Mouse (Mus musculus): ENCODE results near the gene Slc6a13. TPM values are rescaled to one million over a fixed set of nuclear protein-coding genes. Genes with fewer than 3 reads are reported as not detected.

The Slc6a13 gene
- total RNA-seq, 1 experiment = 1.7 TPM

- H3K9me3 ChIP-seq (ENCODE audit: control insufficient read depth, insufficient read depth, low read depth, low read length) = no peaks in the 10 kb centered on the region
- no peaks in the 10 kb centered on the region for H3K36me3 ChIP-seq (ENCODE audit: control insufficient read depth, insufficient read depth, low read length, poor library complexity, severe bottlenecking)
- no peak overlapping the region for H3K9ac ChIP-seq (ENCODE audit: insufficient read depth, low read depth, low read length, poor library complexity, severe bottlenecking)
- no peak overlapping the region for H3K4me3 ChIP-seq (ENCODE audit: insufficient read depth in 1 of 2, low read depth in 1 of 2, low read length in 2 of 2, poor library complexity in 1 of 2, severe bottlenecking in 1 of 2)
- in situ Hi-C loops (cut with MboI; ENCODE audit: low sequenced_read_pairs in 2 of 2, unreplicated experiment in 2 of 2) = loop anchor here in 1 of 2 experiments (25.0 kb wide), 1 partner anchor 212 kb away; no protein-coding TSS in a partner anchor
- peaks cover 0 to 2% of the 10 kb centered on the region in 2 experiments; a peak in 1 of 4 replicates for H3K4me1 ChIP-seq (ENCODE audit: control insufficient read depth in 2 of 2, insufficient read depth in 2 of 2, low read length in 2 of 2, poor library complexity in 1 of 2)
- no peak for DNase-seq (ENCODE audit: low read depth, low spot score)
- no peak overlapping the region for H3K27ac ChIP-seq (ENCODE audit: insufficient read depth, low read depth, low read length, poor library complexity, severe bottlenecking)
- no peak for TF ChIP-seq ZNF384 (IDR thresholded peaks at IDR 0.05; ENCODE audit: low read depth, low read length)
- TF ChIP-seq MAFK (IDR thresholded peaks at IDR 0.05; ENCODE audit: insufficient read depth, low read depth, low read length) = no peak
Observed at GRCm38 (mm10) chr6:121325740-121326139, 25.7 kb downstream of the Slc6a13 start.

DNA sequence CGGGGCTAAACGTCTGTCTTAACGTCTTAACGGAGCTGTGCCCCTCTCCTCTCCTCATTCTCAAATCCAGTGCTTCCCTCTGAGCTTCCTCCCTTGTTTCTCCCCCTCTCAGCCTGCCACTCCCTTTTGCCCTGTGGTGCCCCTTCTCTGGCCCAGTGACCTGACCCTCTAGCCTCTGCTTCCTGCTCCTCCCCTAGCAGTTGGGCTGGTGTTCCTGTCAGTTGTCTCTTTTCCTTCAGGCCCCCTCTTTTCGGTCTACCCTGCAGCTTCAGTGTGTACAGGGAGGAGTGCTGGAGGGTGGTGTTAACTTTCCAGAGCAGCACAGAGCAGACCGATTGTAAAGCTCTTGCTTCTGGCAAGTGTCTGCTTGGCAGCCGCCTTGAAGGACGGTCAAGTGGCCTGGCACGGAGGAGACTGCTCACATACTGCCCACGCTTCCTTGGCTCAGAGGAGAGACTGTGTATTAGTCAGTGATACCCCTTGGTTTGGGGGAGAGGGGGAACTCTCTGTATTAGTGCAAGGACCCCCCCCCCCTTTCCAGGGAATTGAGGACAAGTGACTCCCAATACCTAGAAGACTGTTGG lies 26.6 kb downstream of the Slc6a13 start:
- H3K36me3 ChIP-seq (ENCODE audit: control insufficient read depth, insufficient read depth, low read length, poor library complexity, severe bottlenecking) = no peaks in the 10 kb centered on the region
- TF ChIP-seq CHD2 (IDR thresholded peaks at IDR 0.05; ENCODE audit: low read depth, low read length) = no peak
- TF ChIP-seq ZNF384 (IDR thresholded peaks at IDR 0.05; ENCODE audit: low read depth, low read length) = no peak
- no peak for TF ChIP-seq HCFC1 (IDR thresholded peaks at IDR 0.05; ENCODE audit: borderline replicate concordance, insufficient read depth, low read length)
- H3K4me3 ChIP-seq (ENCODE audit: insufficient read depth in 1 of 2, low read depth in 1 of 2, low read length in 2 of 2, poor library complexity in 1 of 2, severe bottlenecking in 1 of 2) = no peak overlapping the region
- peaks cover 0 to 2% of the 10 kb centered on the region in 2 experiments; a peak in 1 of 4 replicates for H3K4me1 ChIP-seq (ENCODE audit: control insufficient read depth in 2 of 2, insufficient read depth in 2 of 2, low read length in 2 of 2, poor library complexity in 1 of 2)
- no peak for DNase-seq (ENCODE audit: low read depth, low spot score)
- no peak overlapping the region for H3K27ac ChIP-seq (ENCODE audit: insufficient read depth, low read depth, low read length, poor library complexity, severe bottlenecking)
- in situ Hi-C loops (cut with MboI; ENCODE audit: low sequenced_read_pairs in 2 of 2, unreplicated experiment in 2 of 2) = loop anchor here in 1 of 2 experiments (25.0 kb wide), 1 partner anchor 211 kb away; no protein-coding TSS in a partner anchor
- no peaks in the 10 kb centered on the region for H3K9me3 ChIP-seq (ENCODE audit: control insufficient read depth, insufficient read depth, low read depth, low read length)
- no peak overlapping the region for H3K9ac ChIP-seq (ENCODE audit: insufficient read depth, low read depth, low read length, poor library complexity, severe bottlenecking)

DNA sequence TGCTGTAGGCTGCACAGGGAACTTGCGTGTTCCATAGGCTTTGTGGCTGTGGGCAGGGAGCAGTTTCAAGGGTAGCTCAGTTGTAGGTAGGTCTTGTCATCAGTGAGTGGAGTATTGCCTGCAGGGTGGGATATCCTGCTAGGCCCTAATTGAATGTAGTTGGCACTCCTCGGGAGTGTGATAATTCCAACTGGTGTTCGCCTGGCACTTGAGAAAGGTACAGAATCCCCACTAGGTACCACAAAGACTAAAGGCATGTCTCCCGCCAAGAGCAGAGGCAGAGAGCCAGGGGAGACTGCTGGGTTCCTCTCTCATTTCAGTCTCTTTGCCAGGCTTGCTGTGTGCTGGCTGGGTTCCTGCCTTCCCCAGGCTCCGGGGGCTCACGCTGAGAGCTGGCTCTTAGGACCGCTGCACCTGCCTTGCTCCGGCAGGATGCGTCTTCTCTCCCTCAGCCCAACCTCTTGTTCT lies 28.4 kb downstream of the Slc6a13 start:
- in situ Hi-C loops (cut with MboI; ENCODE audit: low sequenced_read_pairs in 2 of 2, unreplicated experiment in 2 of 2) = loop anchor here in 1 of 2 experiments (25.0 kb wide), 1 partner anchor 209 kb away; no protein-coding TSS in a partner anchor
- Histone ChIP-seq H3K9ac (ENCODE audit: insufficient read depth, low read depth, low read length, poor library complexity, severe bottlenecking) (no peak overlapping the region), H3K27ac (ENCODE audit: insufficient read depth, low read depth, low read length, poor library complexity, severe bottlenecking) (no peak overlapping the region)

DNA sequence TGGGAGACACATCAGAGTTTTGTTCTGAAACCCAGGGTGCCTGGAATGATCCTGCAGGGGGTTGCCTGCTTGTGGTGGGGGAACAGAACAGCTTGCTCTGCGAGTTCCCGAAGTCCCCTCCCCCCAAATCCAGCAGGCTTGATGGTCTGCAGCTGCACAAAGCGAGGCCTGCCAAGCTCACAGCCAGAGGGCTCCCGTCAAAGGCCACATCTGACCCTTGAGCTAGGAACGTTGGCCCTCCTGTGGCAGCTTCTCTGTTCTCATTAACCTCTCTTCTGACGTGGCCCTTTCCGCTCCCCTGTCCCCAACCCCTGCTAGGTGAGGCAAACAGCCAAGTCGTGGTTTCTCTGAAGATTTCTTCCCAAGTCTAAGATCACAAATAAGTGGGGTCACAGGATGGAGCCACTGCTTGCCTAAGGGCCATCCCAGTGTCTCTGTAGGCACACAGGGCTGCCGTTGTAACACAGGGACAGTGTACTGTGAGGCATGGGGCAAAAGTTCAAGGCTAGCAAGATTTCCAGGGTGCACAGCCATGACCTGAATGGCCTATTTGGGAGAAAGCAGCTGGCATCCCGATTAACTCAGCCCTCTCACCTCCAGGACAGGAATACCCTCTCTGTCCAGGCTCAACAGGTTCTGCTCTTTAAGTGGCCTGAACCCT lies 30.0 kb downstream of the Slc6a13 start:
- H3K4me1 ChIP-seq (ENCODE audit: control insufficient read depth in 2 of 2, insufficient read depth in 2 of 2, low read length in 2 of 2, poor library complexity in 1 of 2) = peaks cover 0 to 2% of the 10 kb centered on the region in 2 experiments; a peak in 1 of 4 replicates
- no peak for DNase-seq (ENCODE audit: low read depth, low spot score)
- H3K9ac ChIP-seq (ENCODE audit: insufficient read depth, low read depth, low read length, poor library complexity, severe bottlenecking) = no peak overlapping the region
- H3K4me3 ChIP-seq (ENCODE audit: insufficient read depth in 1 of 2, low read depth in 1 of 2, low read length in 2 of 2, poor library complexity in 1 of 2, severe bottlenecking in 1 of 2) = no peak overlapping the region
- no peak overlapping the region for H3K27ac ChIP-seq (ENCODE audit: insufficient read depth, low read depth, low read length, poor library complexity, severe bottlenecking)
- TF ChIP-seq MAFK (IDR thresholded peaks at IDR 0.05; ENCODE audit: insufficient read depth, low read depth, low read length) = no peak
- no peak for TF ChIP-seq ZNF384 (IDR thresholded peaks at IDR 0.05; ENCODE audit: low read depth, low read length)
- no peak for TF ChIP-seq ZC3H11A (IDR thresholded peaks at IDR 0.05; ENCODE audit: borderline replicate concordance, low read depth, low read length)
- TF ChIP-seq HCFC1 (IDR thresholded peaks at IDR 0.05; ENCODE audit: borderline replicate concordance, insufficient read depth, low read length) = no peak
- no peak for TF ChIP-seq CHD2 (IDR thresholded peaks at IDR 0.05; ENCODE audit: low read depth, low read length)
- H3K9me3 ChIP-seq (ENCODE audit: control insufficient read depth, insufficient read depth, low read depth, low read length) = no peaks in the 10 kb centered on the region
- in situ Hi-C loops (cut with MboI; ENCODE audit: low sequenced_read_pairs in 2 of 2, unreplicated experiment in 2 of 2) = loop anchor here in 1 of 2 experiments (25.0 kb wide), 1 partner anchor 207 kb away; no protein-coding TSS in a partner anchor
- H3K36me3 ChIP-seq (ENCODE audit: control insufficient read depth, insufficient read depth, low read length, poor library complexity, severe bottlenecking) = no peaks in the 10 kb centered on the region

More for the DNA sequence above, 28.4 kb downstream of the Slc6a13 start:
- no peak for DNase-seq (ENCODE audit: low read depth, low spot score)
- no peak for TF ChIP-seq ZC3H11A (IDR thresholded peaks at IDR 0.05; ENCODE audit: borderline replicate concordance, low read depth, low read length)
- TF ChIP-seq CHD2 (IDR thresholded peaks at IDR 0.05; ENCODE audit: low read depth, low read length) = no peak
- no peak for TF ChIP-seq MAFK (IDR thresholded peaks at IDR 0.05; ENCODE audit: insufficient read depth, low read depth, low read length)
- TF ChIP-seq ZNF384 (IDR thresholded peaks at IDR 0.05; ENCODE audit: low read depth, low read length) = no peak
- TF ChIP-seq HCFC1 (IDR thresholded peaks at IDR 0.05; ENCODE audit: borderline replicate concordance, insufficient read depth, low read length) = no peak
- H3K36me3 ChIP-seq (ENCODE audit: control insufficient read depth, insufficient read depth, low read length, poor library complexity, severe bottlenecking) = no peaks in the 10 kb centered on the region
- H3K9me3 ChIP-seq (ENCODE audit: control insufficient read depth, insufficient read depth, low read depth, low read length) = no peaks in the 10 kb centered on the region
- no peak overlapping the region for H3K4me3 ChIP-seq (ENCODE audit: insufficient read depth in 1 of 2, low read depth in 1 of 2, low read length in 2 of 2, poor library complexity in 1 of 2, severe bottlenecking in 1 of 2)
- H3K4me1 ChIP-seq (ENCODE audit: control insufficient read depth in 2 of 2, insufficient read depth in 2 of 2, low read length in 2 of 2, poor library complexity in 1 of 2) = peaks cover 0 to 2% of the 10 kb centered on the region in 2 experiments; a peak in 1 of 4 replicates
